In the genomic region with DNA sequence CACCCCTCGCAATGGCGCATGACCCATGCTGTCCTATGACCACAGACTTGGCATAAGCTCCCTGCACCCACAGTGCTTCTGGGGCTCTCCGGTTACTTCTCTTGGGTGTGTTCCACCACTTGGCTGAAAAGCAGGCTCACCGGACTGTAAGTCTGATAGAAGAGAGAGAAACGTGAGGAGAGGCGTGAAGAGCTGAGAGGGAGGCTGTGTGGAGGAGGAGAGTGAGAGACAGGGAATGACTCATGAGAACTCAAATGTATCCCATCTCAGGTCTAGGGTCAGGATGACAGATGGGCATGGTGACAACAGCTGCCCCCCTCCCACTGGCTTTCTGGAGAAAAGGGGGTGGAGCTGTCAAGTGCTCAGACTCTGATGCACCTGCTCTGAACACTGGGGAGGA, we compare ENCODE assay signal across 15 mouse cellular contexts. TPM values are rescaled to one million over a fixed set of nuclear protein-coding genes. Genes with fewer than 3 reads are reported as not detected.
DNase-seq lines count a peak whose midpoint lies in the region; ATAC-seq and TF ChIP-seq lines count a peak whose summit lies in the region.
"Had no signal": no experiment of that assay in that cellular context is flagged by ENCODE, and none has a peak within 500 bp of the region (broad histone marks: within the 10 kb centered on the region; RNA-seq: fewer than 3 reads in every experiment).

No protein-coding gene starts in this region.

- no peak for TF ChIP-seq CTCF in gastrocnemius, adult 2 months (IDR thresholded peaks at IDR 0.05)

- H3K27me3 ChIP-seq in intestine, embryonic 16.5 days (replicated peaks; ENCODE audit: control insufficient read depth, insufficient read depth, low read length), result no peaks in the 10 kb centered on the region

- H3K9ac ChIP-seq in intestine, embryonic 16.5 days (ENCODE audit: low read depth, low read length), result no peak overlapping the region
- H3K9ac ChIP-seq: midbrain, embryonic 13.5 days had no signal

- no peak overlapping the region for H3K27ac ChIP-seq in gastrocnemius, adult 2 months
- H3K27ac ChIP-seq in intestine, embryonic 16.5 days (ENCODE audit: low read length), result no peak overlapping the region
- H3K27ac ChIP-seq: midbrain, embryonic 13.5 days had no signal

- no peak for ATAC-seq in intestine, embryonic 16.5 days
- ATAC-seq: CD4-positive, CD25-positive, alpha-beta regulatory T cell, adult 4 months; midbrain, embryonic 13.5 days had no signal

- no peaks in the 10 kb centered on the region for H3K9me3 ChIP-seq in intestine, embryonic 16.5 days (ENCODE audit: control insufficient read depth, low read length)
- H3K9me3 ChIP-seq: midbrain, embryonic 13.5 days had no signal

- H3K36me3 ChIP-seq in intestine, embryonic 16.5 days (ENCODE audit: control insufficient read depth, insufficient read depth, low read length), result no peaks in the 10 kb centered on the region
- H3K36me3 ChIP-seq: midbrain, embryonic 13.5 days had no signal

- WGBS in intestine, embryonic 16.5 days, result 63% methylated on average over 6 of the region's 6 CpGs

- intact Hi-C loops in gastrocnemius, adult 2 months (cut with DNase I), result no loop called here
- intact Hi-C loops in left cerebral cortex, postnatal 25 days (cut with DNase I), result loop anchor here (1.0 kb wide), 1 partner anchor 77 kb away; no protein-coding TSS in a partner anchor

- peak; percentile 31 for DNase-seq in gastrocnemius, adult 2 months
- DNase-seq in gastrocnemius, postnatal 10 days, result no peak
- peak; percentile 2 for DNase-seq in lung, postnatal 25 days (ENCODE audit: low spot score)
- DNase-seq in lung, postnatal 4 days, result no peak
- DNase-seq in left cerebral cortex, adult 11 months (ENCODE audit: low spot score), result peak; percentile 60
- peak; percentile 68 to 91 for DNase-seq in left cerebral cortex, postnatal 25 days (ENCODE audit: low spot score in 2 of 2)
- no peak for DNase-seq in T-cell, adult 2 months (ENCODE audit: low spot score)
- DNase-seq: cerebellum, adult 18-20 months; embryo, embryonic 11 days; kidney, adult 8-10 months; lung, postnatal 10 days had no signal

- no peaks in the 10 kb centered on the region for H3K4me1 ChIP-seq in intestine, embryonic 16.5 days (ENCODE audit: control insufficient read depth, insufficient read depth, low read length)

- no peak overlapping the region for H3K4me2 ChIP-seq in intestine, embryonic 16.5 days (ENCODE audit: low read depth, low read length)
- H3K4me2 ChIP-seq: liver, embryonic 11.5 days; midbrain, embryonic 13.5 days had no signal

- no peak overlapping the region for H3K4me3 ChIP-seq in gastrocnemius, adult 2 months
- H3K4me3 ChIP-seq in intestine, embryonic 16.5 days (ENCODE audit: low read length), result no peak overlapping the region
- H3K4me3 ChIP-seq: midbrain, embryonic 13.5 days had no signal

RNA-seq across cellular contexts. Expression of a gene that starts 34.5 kb away (rescaled TPM):
- total RNA-seq in gastrocnemius, adult 2 months (2021), result under 1 TPM; 0.15 to 0.28 TPM
- 1 to 10 TPM; 3.9 to 4.0 TPM for total RNA-seq in gastrocnemius, postnatal 10 days (2021)
- 10 to 100 TPM; 67.8 to 68.1 TPM for total RNA-seq in left cerebral cortex, postnatal 25 days (2021)
- polyA plus RNA-seq in intestine, embryonic 16.5 days (2015; fragmentation: Nextera tagmentation; extraction: Ambion mirVana), result 2.1 and 2.2 TPM in 2 replicates
- polyA plus RNA-seq: CD4-positive, CD25-positive, alpha-beta regulatory T cell, adult 4 months had no signal

RNA-seq across cellular contexts. Expression of a gene that starts 59.8 kb away (rescaled TPM):
- total RNA-seq in gastrocnemius, adult 2 months (2021), result 1 to 10 TPM; 1.0 to 1.4 TPM
- total RNA-seq in gastrocnemius, postnatal 10 days (2021), result 1 to 10 TPM; 6.3 to 7.9 TPM
- 100 to 1,000 TPM in 1 of 2 experiments, 10 to 100 TPM in 1; 95.1 to 113 TPM for total RNA-seq in left cerebral cortex, postnatal 25 days (2021)
- polyA plus RNA-seq in intestine, embryonic 16.5 days (2015; fragmentation: Nextera tagmentation; extraction: Ambion mirVana), result 0.05 and 0.23 TPM in 2 replicates
- polyA plus RNA-seq: CD4-positive, CD25-positive, alpha-beta regulatory T cell, adult 4 months had no signal

Comparison
In these comparisons a context has a peak if more than half of its experiments do, and no peak if none do; other contexts are left out.
1. DNase-seq: peak in gastrocnemius, adult 2 months (single experiment), lung, postnatal 25 days (single experiment), left cerebral cortex, adult 11 months (single experiment) and left cerebral cortex, postnatal 25 days (2 of 2); none in gastrocnemius, postnatal 10 days (single experiment), lung, postnatal 4 days (0 of 2) and T-cell, adult 2 months (single experiment).
2. RNA of a gene that starts 34.5 kb away (total RNA-seq): 67.8 to 68.1 TPM in left cerebral cortex, postnatal 25 days; 3.9 to 4.0 TPM in gastrocnemius, postnatal 10 days and 0.15 to 0.28 TPM in gastrocnemius, adult 2 months; every median in the first group is over 10 times any median in the second.
3. RNA of a gene that starts 59.8 kb away (total RNA-seq): 95.1 to 113 TPM in left cerebral cortex, postnatal 25 days; 6.3 to 7.9 TPM in gastrocnemius, postnatal 10 days and 1.0 to 1.4 TPM in gastrocnemius, adult 2 months; every median in the first group is over 10 times any median in the second.